In the genomic region with DNA sequence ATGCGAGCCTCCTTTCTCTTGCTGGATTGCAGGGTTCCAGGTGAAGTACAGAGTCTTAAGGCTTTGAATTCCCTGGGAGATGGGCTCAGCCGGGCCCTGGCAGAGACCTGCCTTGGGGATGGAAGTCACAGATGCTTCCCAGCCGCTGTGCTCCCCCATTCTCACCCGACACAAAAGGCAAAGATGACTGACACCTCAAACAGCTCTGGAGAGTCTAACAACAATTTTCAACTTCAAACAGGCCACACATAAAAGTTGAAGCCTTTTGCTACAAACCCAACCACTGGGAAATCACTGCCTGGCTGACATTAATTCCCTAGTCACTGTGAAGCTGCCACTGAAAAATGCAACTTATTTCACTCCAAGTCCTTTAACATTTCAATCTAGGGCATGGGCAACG, we compare ENCODE assay signal across 29 mouse cellular contexts.
DNase-seq lines count a peak whose midpoint lies in the region; ATAC-seq lines count a peak whose summit lies in the region.
"Had no signal": no experiment of that assay in that cellular context is flagged by ENCODE, and none has a peak within 500 bp of the region (broad histone marks: within the 10 kb centered on the region; RNA-seq: fewer than 3 reads in every experiment).

No protein-coding gene starts in this region.

- no peak overlapping the region for H3K4me2 ChIP-seq in midbrain, embryonic 14.5 days (ENCODE audit: low read length)
- H3K4me2 ChIP-seq in midbrain, embryonic 15.5 days, result no peak overlapping the region
- H3K4me2 ChIP-seq: embryonic facial prominence, embryonic 12.5 days; embryonic facial prominence, embryonic 15.5 days; heart, embryonic 13.5 days; hindbrain, embryonic 14.5 days had no signal

- H3K36me3 ChIP-seq in midbrain, embryonic 14.5 days (ENCODE audit: control insufficient read depth, insufficient read depth, low read length), result no peaks in the 10 kb centered on the region
- H3K36me3 ChIP-seq in midbrain, embryonic 15.5 days (replicated peaks), result no peaks in the 10 kb centered on the region
- H3K36me3 ChIP-seq: embryonic facial prominence, embryonic 12.5 days; embryonic facial prominence, embryonic 15.5 days; heart, embryonic 10.5 days; heart, embryonic 13.5 days had no signal

- no peaks in the 10 kb centered on the region for H3K4me1 ChIP-seq in midbrain, embryonic 14.5 days (ENCODE audit: control insufficient read depth, insufficient read depth, low read length)
- no peaks in the 10 kb centered on the region for H3K4me1 ChIP-seq in midbrain, embryonic 15.5 days
- peaks cover 7% of the 10 kb centered on the region for H3K4me1 ChIP-seq in brown adipose tissue, adult 24 weeks (ENCODE audit: control insufficient read depth, insufficient read depth, insufficient read length, low read length)
- H3K4me1 ChIP-seq: embryonic facial prominence, embryonic 15.5 days; heart, embryonic 10.5 days; heart, embryonic 13.5 days had no signal

- no peak overlapping the region for H3K9ac ChIP-seq in midbrain, embryonic 14.5 days (replicated peaks; ENCODE audit: low read length)
- H3K9ac ChIP-seq in midbrain, embryonic 15.5 days, result no peak overlapping the region
- H3K9ac ChIP-seq: embryonic facial prominence, embryonic 12.5 days; embryonic facial prominence, embryonic 15.5 days; forebrain, postnatal 0 days; heart, embryonic 13.5 days; hindbrain, embryonic 14.5 days had no signal

- 46% methylated on average over 5 of the region's 5 CpGs for WGBS in midbrain, embryonic 14.5 days
- WGBS in midbrain, embryonic 15.5 days, result 57% methylated on average over 5 of the region's 5 CpGs

- H3K27ac ChIP-seq in midbrain, embryonic 14.5 days (replicated peaks; ENCODE audit: low read depth, low read length), result no peak overlapping the region
- no peak overlapping the region for H3K27ac ChIP-seq in midbrain, embryonic 15.5 days
- H3K27ac ChIP-seq in brown adipose tissue, adult 24 weeks (replicated peaks; ENCODE audit: low read depth, low read length), result peak overlapping the region; percentile 98
- H3K27ac ChIP-seq: embryonic facial prominence, embryonic 12.5 days; embryonic facial prominence, embryonic 15.5 days; gastrocnemius, adult 2 months; heart, embryonic 10.5 days; heart, embryonic 13.5 days; hindbrain, embryonic 14.5 days; hindbrain, postnatal 0 days had no signal

- no peaks in the 10 kb centered on the region for H3K9me3 ChIP-seq in midbrain, embryonic 14.5 days (ENCODE audit: control insufficient read depth, low read length)
- H3K9me3 ChIP-seq in midbrain, embryonic 15.5 days, result no peaks in the 10 kb centered on the region
- H3K9me3 ChIP-seq: embryonic facial prominence, embryonic 12.5 days; embryonic facial prominence, embryonic 15.5 days; heart, embryonic 10.5 days; heart, embryonic 13.5 days had no signal

- no peaks in the 10 kb centered on the region for H3K27me3 ChIP-seq in midbrain, embryonic 14.5 days (ENCODE audit: control insufficient read depth, insufficient read depth, low read length)
- H3K27me3 ChIP-seq in midbrain, embryonic 15.5 days (replicated peaks), result no peaks in the 10 kb centered on the region
- H3K27me3 ChIP-seq: embryonic facial prominence, embryonic 12.5 days; embryonic facial prominence, embryonic 15.5 days; heart, embryonic 13.5 days had no signal

- no peak overlapping the region for H3K4me3 ChIP-seq in midbrain, embryonic 14.5 days (replicated peaks; ENCODE audit: low read depth, low read length)
- no peak overlapping the region for H3K4me3 ChIP-seq in midbrain, embryonic 15.5 days
- no peak overlapping the region for H3K4me3 ChIP-seq in brown adipose tissue, adult 24 weeks (ENCODE audit: insufficient read depth, low read depth, low read length)
- H3K4me3 ChIP-seq: embryonic facial prominence, embryonic 12.5 days; embryonic facial prominence, embryonic 15.5 days; gastrocnemius, adult 2 months; heart, embryonic 10.5 days; heart, embryonic 13.5 days had no signal

- peak; percentile 47 for DNase-seq in adrenal gland, postnatal 14 days
- no peak for DNase-seq in adrenal gland, adult 18-20 months (ENCODE audit: low spot score in 2 of 2)
- peak; percentile 28 for DNase-seq in midbrain, embryonic 14.5 days
- DNase-seq in brain, adult 2 months (ENCODE audit: low read depth, low spot score), result peak; percentile 12
- no peak for DNase-seq in urinary bladder, postnatal 10 days (ENCODE audit: low spot score)
- DNase-seq: adrenal gland, postnatal 25 days; cerebellum, adult 2 months; cerebellum, adult 9-11 months; cerebellum, postnatal 25 days; forebrain, postnatal 0 days; gastrocnemius, adult 2 months; gastrocnemius, postnatal 14 days; heart, adult 18-20 months; heart, postnatal 14 days; heart, postnatal 4 days; kidney, adult 18-20 months had no signal

- no peak for ATAC-seq in midbrain, embryonic 14.5 days (ENCODE audit: low FRiP score, low TSS enrichment)
- no peak for ATAC-seq in midbrain, embryonic 15.5 days (replicated peaks)
- ATAC-seq: activated CD4-positive, CD25-positive, alpha-beta regulatory T cell, adult 4 months; CD4-positive, CD25-positive, alpha-beta regulatory T cell, adult 4 months; forebrain, embryonic 14.5 days; forebrain, postnatal 0 days; hindbrain, postnatal 0 days; inflammation-experienced regulatory T-cells, adult 6 months; intestine, embryonic 16.5 days had no signal

Comparison
In these comparisons a context has a peak if more than half of its experiments do, and no peak if none do; other contexts are left out.
1. DNase-seq: peak in adrenal gland, postnatal 14 days (single experiment), midbrain, embryonic 14.5 days (single experiment) and brain, adult 2 months (single experiment); none in adrenal gland, adult 18-20 months (0 of 2) and urinary bladder, postnatal 10 days (single experiment).